Mouse (Mus musculus): ENCODE results near the gene C2.
A peak's percentile ranks its signal among the peaks of the same experiment; 100 is the strongest.

C2 gene

DNA sequence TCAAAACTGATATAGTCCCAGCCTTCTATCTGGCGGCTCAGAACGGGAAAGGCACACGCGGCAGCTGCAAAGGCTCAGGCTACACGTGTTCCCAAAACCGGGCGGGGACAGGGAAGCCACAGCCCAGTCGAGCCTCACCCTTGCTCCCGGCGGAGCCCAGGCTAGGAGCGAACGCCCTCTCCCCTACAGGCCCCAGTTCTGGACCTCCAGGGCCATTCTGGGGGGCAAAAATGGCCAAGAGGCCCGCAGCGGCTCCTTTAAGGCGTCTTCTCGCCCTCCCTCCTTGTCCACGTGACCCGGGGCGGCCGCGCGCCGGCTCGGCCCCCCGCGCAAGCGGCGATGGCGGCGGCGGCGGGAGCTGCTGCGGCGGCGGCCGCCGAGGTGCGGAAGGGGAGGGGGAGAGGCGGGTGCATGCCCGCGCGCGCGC is at the start of gene C2, which contains the start of gene Ehmt2:
Gene C2 (minus strand): TSS at position 106 of the 427 bp plus-strand sequence.
Gene Ehmt2 (plus strand): TSS at position 310 of the 427 bp plus-strand sequence.
- peak; percentile 63 to 68 for DNase-seq

GRCm38 (mm10) chr17:34947606-34948005 is 49.5 kb upstream of the C2 start:
- DNase-seq = no peak

DNA sequence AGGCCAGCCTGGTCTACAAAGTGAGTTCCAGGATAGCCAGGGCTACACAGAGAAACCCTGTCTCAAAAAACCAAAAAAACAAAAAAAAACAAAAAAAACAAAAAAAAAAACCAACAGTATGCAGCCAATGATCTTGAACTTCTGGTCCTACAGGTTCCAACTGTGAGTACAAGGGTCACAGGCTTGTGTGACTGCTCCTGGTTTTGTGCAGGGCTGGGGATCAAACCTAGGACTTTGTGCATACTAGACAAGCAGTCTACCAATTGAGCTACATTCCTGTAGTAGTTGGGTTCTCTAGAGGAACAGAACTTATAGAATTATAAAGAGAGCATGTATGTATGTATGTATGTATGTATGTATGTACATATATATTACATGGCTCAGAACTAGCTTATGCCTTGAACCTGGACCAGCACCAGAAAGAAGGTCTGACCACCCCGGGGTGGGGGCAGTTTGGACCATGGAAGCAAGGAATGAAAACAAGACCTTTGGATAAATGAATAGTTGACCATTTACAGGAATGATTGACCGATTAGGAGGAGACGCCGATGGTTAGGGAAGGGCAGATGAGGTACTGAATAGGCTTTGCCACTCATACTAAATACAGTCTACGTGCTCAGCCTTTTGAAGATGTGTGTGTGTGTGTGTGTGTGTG is 48.5 kb upstream of the C2 start:
- DNase-seq = no peak

DNA sequence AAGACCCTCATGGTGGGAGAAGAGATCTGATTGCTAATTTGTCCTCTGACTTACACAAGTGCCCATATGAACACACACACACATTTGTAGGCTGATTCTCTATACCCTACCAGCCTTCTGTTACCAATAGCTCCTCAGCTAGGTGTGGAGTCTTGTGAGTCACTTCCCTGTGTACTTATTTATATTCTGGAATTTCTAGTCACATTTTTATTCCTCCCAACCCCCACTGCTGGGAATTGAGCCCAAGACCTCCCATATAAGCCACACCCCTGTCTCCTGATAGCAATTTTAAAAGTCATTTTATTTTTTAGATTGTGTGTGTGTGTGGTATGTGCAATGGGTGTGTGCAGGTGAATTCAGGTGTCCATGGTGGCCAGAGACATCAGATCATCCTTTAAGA is 46.3 kb upstream of the C2 start:
- DNase-seq = no peak

DNA sequence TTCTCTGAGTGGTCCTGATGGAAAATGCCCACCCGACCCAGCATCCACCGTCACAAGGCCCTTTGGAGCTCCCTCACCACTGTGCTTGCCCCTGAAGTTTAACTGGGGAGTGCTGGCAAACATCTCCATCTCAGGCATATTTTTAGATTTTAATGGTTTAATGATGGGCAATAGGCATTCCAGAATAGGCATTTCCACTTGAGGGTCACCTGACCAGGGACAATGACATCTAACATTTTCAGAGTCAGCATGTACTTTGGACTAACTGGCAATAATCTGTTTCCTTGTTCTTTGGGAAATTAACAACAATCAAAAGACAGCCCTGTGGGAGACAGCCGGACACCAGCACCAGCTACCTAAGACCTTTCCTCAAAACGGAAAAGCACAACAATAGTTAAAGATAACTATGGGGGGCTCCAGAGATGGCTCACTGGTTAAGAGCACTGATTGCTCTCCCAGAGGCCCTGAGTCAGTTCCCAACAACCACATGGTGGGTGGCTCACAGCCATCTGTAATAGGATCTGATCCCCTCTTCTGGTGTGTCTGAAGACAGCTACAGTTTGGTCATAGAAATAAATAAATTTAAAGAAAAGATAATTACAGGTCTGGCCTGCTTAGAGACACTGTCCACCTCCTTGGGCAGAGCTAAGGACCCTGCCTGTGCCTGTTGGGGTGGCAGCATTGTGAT is 45.2 kb upstream of the C2 start:
- DNase-seq = no peak

DNA sequence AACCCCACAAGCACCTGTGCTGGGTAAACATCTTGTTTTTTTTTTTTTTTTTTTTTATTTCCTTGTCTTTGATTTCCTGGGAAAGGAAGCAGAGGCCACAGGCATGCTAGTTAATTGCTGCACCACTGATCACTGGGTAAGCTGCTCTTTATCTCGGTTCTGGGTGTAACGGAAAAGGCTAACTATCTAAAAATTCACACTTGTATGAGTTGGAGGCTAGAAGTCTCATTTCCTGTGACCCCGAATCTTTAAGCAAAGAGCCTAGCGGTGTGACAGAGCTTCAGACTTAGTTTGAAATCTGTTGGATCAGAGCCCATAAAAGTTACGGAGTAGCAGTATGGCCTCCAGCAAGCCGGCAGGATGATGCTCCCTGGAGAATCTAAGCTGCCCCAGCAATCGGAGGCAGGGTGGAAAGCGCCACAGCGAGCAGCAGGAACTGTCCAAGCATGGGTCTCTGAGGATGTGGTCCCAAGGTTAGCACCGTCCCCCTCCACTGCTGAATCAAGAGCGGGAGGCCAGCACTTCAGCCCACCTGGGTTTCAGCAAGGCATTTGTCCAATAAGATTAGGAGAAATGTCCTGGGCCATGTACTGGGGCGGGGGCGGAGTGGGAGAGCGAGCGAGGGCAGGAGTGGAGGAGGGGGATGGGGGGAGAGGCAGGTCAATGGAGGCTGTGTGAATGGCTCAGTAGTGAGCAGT is 43.4 kb upstream of the C2 start:
- DNase-seq = no peak

DNA sequence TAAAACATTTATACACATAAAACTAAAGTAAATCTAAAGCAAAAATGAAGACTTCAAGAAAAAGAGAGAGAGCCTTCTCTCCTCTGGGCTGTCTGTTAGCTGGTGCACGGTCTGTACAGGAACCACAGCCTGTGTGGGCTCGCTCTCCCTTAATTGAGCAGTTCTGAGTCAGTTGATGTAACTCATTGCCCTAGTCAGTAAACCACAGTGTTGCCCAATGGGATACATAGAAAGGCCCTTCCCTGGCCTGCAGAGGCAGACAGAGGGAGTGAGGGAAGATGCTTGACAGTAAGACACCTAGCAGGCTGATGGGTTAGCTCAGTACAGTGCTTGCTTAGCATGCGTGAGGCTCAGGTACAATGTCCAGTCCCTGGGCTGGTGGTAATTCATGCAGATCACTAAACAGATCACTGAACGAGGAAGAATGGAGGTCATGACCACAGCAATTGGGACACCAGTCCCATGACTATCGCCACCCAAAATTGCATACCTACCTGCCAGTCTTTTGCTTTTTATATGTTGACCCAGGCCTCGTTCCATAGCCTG is 40.0 kb upstream of the C2 start:
- DNase-seq = no peak

- no peak for DNase-seq
Measured at GRCm38 (mm10) chr17:34934830-34935229, 36.8 kb upstream of the C2 start.

DNA sequence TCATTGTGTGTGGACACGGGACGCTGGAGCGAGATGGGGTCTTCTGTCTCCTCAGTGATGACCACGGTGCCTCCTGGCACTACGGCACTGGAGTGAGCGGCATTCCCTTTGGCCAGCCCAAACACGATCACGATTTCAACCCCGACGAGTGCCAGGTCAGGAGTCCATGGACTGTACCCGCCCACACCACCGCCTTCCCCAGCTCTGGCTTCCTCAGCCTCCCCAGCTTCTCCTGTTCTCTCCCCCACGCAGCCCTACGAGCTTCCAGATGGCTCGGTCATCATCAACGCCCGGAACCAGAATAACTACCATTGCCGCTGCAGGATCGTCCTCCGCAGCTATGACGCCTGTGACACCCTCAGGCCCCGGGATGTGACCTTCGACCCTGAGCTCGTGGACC is 36.0 kb upstream of the C2 start:
- DNase-seq = no peak

- peak in 1 of 2 experiments; percentile 18 for DNase-seq
Measured at GRCm38 (mm10) chr17:34932287-34932686, 34.2 kb upstream of the C2 start.

DNA sequence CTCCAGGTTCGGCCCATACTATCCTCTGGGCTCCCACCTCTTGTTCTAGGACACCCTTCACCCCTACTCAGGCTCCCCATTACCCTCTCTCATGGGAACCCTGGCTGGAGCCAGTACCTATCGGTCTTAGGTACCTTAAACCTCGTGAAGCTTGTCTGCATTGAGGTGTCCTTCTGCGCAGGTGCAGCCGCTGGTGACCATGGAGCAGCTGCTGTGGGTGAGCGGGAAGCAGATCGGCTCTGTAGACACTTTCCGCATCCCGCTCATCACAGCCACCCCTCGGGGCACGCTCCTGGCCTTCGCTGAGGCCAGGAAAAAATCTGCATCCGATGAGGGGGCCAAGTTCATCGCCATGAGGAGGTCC is 33.7 kb upstream of the C2 start:
- peak; percentile 39 to 53 for DNase-seq

DNA sequence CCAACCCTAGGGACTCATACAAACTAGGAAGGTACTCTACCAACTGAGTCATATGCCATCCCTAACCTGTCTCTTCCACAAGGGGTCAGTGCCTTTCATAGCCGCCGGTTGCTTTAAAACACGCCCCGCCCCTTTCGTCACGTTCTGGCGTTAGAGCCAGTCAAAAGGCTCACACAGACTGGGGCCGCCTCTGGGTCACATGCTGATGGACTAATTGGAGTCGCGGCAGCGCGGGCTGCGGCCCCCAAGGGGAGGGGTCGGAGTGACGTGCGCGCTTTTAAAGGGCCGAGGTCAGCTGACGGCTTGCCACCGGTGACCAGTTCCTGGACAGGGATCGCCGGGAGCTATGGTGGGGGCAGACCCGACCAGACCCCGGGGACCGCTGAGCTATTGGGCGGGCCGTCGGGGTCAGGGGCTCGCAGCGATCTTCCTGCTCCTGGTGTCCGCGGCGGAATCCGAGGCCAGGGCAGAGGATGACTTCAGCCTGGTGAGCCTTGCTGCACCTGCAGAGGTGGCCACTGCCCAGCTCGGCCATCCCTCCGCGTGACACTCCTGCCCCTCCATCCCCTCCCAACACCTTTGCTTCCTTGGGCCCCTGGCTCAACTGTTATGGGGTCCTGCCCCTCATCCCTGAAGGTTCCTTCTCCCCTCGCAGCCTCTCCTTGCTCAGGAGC is 33.1 kb upstream of the C2 start, which contains the start of gene Neu1:
Gene Neu1 (plus strand): TSS at position 193 of the 674 bp plus-strand sequence.
- DNase-seq = peak; percentile 93 to 96

- no peak for DNase-seq
Measured at GRCm38 (mm10) chr17:34928841-34929240, 30.8 kb upstream of the C2 start.

- no peak for DNase-seq
Measured at GRCm38 (mm10) chr17:34927306-34928019, 29.4 kb upstream of the C2 start.

DNA sequence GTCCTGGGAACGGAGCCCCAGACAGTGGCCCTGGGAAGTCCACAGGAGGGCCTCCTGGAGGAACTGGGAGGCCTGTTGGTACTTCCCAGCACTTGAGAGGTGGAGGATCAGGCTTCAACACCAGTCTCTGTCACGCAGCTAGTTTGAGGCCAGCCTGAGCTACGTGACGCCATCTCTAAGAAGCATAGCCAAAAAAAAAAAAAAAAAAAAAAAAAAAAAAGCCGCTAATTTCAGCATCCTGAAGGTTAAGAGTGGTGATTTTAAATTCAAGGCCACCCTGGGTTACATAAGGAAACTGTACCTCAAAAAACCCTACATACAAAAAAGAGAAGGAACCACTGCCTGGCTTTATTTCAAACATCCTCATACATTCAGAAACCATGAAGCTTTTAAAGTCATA is 26.2 kb upstream of the C2 start:
- DNase-seq = no peak

DNA sequence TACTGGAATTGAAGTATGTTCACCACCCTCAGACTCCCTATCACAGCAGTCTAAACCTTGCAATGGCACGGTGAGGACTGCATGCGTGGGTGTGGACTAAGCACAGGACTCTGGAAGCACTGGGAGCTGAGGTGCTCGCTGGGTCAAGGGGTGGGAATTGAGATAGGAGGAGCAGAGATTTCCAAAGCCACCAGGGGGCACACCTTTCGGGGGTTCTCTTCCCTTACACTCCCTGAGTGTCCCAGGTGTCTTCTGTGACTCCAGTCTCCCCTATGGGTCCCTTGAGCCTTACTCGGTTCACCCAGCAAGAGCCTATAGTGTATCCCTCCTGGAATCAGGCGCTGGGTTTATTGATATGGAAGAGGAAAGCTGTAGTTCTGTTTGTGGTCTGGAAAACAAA is 24.9 kb upstream of the C2 start:
- no peak for DNase-seq

GRCm38 (mm10) chr17:34917188-34917587 is 19.1 kb upstream of the C2 start:
- no peak for DNase-seq

DNA sequence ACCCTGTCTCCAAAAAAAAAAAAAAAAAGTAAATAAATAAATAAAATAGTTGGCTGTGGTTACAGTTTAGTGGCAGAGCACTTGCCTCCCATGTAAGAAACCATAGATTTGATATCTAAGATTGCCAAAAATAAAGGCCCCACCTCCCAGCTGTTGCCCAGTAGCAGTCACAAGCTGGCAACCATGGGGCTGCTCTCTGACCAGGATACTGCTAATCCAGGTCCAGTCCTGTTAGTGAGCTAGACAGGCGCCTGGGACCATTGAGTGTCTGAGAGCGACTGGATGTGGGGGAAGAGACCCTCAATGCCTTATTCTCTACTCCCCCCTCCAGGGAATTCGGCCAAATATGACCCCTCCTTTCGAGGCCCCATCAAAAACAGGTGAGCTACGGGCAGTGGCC is 18.3 kb upstream of the C2 start:
- no peak for DNase-seq

- DNase-seq = no peak
Measured at GRCm38 (mm10) chr17:34915410-34915831, 17.4 kb upstream of the C2 start.

DNA sequence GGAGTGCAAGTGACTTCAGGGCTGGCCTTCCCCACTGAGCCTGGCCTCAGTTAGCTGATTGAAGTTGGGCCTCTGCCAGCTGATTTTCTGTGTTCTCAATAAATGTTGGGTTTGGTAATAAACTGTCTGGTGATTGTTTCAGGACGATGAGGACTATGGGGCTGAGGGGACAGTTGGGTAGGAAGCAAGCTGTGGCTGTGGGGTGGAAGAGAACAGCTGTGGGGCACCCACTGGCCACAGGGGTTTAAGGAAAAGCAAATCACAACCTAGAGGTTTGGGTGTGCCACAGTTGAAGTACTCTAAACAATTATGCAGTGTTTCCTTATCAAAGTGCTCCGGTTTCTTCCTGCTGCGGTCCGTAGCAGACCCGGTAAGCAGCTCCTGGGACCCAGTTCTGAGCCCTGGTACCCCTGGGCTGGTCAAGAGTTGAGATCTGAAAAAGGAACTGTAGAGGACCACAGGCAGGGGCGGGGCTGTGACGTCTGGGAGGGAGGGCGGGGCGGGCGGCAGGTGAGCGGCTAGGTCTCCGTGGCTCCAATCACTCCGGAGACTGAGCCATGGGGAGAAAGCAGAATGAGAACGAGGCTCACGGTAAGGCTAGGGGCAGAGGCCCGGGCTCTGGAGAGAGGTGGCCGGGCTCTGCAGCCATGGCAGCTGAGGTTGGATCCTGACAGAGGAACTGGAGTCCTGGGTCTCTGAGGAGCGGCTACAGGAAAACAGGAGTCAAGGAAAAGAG is 16.0 kb upstream of the C2 start, which contains the start of gene Slc44a4:
Gene Slc44a4 (plus strand): TSS at position 537 of the 736 bp plus-strand sequence.
- no peak for DNase-seq

DNA sequence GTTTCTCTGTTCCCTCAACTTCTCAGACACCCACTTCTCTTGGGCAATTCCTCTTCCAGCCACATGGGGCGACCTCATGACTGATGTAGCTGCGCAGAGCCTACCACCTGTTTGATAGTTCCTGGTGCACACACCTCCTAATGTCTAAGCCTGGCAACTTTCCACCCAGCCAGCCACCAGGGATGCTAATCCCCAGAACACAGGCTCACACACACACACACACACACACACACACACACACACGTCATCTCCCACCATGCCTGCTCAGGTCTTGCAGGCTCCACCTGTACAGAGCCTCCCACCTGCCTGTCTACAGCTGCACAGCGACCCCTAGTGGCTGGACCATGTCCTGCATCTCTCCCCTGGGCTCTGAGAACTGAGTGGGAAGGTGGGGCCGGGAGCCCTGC is 13.9 kb upstream of the C2 start:
- DNase-seq = peak; percentile 57 to 69
